Mouse (Mus musculus) G1E (cell line): ENCODE data around the gene Grik3.

ENCODE experiments used
- GATA1 ChIP-seq: IDR thresholded peaks from 2 replicates; pipeline ENCODE4 v1.6.1; 2012; ENCODE audit warnings: borderline replicate concordance, low read length, inconsistent platforms, mixed read lengths
- TAL1 ChIP-seq: conservative IDR thresholded peaks from 2 replicates; pipeline ENCODE4 v1.6.1; 2012; ENCODE audit warnings: low read depth, low read length, inconsistent platforms, mixed read lengths

DNA sequence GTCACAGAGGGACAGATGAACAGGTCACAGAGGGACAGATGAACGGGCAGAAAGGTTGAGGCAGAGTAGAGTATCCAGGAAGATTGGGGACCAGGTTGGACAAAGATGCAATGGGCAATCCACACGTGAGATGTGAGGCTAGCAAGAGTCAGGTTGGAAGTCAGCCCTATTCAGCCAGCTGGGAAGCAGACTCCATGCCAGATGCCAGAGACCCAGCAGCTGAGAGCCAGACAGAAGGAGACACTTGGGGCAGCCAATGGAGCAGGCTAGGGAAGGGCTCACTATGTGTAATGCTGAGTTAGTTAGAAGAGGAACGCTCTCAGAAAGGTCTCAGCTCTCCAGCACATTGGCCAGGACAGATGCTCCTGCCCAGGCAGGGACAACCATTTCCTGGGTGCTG is 94.2 kb downstream of the Grik3 start:
- no peak for TF ChIP-seq GATA1
- no peak for TF ChIP-seq TAL1
